Mouse (Mus musculus) embryo, embryonic 11.5 days (tissue): Measurements from ENCODE around the gene Sbno1.

Experiments used
- DNase-seq: peaks from one replicate; pipeline ENCODE4 v3.0.0-alpha.2; 2012; ENCODE audit warnings: low read depth, low spot score

Gene Sbno1

DNA sequence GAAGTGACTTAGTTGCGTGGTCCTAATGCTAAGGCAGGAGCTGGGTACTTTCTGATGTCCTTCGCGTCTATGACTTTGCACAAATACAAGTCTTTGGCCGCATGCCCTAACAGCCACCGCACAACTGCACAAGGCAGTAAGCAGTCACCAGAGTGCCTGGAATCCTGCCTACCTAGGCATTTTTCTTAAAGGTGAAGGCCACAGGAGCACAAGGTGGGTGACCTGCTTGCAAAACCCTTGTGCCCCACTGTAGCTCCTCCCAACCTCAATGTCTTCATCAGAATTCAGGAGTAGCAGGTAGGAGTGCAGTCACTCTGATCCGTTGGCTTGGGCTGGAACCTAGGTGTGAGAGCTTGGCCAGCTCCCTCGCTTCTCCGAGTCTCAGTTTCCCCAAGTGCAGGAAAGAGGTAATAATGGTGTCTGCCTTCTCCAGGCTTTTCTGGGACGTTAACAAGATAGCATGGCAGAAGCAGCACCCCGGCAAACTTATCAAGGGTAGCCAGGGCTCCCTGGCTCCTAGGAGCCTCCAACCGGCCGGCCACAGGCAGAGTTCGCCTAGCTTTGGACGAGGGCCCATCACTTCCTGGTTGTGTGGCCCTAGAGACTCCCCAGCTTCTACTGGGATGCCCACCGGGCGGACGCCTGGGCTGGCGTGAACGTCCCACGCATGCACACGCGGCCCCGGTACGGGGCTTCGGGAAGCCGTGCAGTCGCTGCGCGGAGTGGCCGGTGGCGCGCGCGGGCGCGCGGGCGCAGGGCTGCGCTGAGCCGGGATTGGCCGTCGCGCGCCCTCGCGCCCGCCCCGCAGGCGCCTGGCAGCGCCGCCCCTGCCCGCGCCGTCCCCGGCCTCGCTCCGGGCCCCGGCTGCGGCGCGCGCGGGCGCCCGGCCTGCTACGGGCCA, 19.1 kb upstream of the Sbno1 start:
- DNase-seq: no peak

DNA sequence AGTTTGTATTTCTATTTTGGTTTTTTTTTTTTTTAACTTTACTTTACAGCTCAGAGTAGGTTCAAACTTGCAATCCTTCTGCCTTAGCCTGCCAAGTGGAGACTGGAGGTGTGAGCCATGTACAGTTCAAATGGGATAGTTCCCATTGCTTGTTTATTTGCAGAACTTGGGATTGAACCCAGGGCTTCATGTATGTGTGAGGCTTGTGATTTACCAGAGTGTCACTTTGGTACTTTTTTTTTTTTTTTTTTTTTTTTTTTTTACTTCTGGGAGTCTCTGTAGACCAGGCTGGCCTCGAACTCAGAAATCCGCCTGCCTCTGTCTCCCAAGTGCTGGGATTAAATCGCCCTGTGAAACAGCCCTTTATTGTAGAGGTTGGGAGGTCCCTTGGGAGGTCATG, 18.4 kb upstream of the Sbno1 start:
- no peak for DNase-seq

DNA sequence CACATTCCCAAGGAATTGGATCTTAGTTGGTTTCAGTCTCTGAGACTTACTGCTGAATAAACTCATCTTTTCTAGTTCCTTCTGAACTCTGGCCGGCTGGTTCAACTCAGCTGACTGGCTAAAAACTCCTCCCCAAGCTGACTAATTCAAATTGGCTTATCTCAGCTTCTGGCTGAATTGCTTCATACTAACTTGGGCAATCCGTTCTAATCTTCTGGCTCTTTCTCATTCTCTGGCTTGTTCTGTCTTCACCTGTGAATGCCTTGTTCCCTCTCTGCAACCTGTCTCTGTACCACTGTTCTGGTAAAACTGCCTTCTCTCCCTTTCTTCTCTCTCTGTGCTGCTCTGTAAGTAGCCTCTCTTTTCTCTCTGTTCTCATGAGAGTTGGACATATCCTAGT, 16.8 kb upstream of the Sbno1 start:
- no peak for DNase-seq

DNA sequence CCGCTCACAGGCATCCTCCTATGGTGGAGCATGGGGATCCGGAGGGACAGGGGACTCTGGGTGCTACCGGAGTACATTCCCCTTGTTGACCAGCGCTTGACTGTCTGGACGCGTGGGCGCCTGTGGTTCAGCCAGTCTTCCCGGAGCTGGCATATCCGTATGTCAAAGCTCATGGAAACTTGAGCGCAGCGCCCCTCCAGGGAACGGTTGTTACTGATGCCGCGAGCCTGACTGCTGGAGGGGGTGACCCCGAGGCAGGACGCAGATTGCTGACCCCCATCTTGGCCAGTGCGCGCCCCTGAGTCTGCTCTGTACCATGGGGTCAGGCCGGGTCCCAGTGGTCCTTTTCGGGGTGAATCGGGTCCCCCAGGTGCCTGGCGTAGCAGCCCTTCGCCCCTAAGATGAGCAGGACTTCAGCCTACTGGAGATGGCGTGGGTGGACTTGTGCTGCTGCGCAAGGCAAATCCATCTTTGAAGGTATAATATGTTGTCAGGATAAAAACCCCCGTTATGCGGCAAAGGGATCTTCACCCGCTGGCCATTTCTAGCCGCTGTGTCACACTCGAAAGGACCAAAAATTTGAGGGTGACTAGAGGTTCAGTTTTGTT, 14.4 kb upstream of the Sbno1 start:
- no peak for DNase-seq

DNA sequence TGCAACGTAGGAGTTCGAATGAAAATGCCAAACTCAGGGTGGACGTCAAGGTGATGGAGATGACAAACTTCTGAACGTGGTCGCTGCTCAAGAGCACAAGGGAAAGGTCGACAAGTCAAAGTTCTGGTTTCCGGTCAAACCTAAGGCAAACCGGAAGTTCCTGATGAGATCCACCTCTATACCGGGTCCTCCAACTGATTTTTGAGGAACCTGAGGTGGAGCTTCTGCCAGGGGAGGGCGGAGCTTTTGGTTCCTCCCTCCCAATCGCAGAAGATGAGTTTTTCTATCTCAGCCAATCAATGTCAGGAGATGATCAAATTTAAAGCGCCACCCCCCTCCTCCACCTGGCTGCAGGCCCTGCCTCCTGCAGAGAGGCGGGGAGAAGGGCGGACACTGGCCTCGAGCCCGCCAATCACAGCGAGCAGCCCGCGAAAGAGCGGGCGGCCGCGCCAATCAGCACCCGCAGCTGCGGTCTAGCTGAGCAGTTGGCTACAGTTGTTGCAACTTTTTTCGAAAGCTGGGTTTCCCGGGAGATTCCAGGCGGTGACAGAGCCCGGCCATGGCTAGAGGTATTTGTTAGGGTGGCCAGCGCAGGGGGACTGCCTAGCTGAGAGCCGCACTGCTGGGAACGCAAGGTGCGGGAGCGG, 13.8 kb upstream of the Sbno1 start, which contains the start of gene Kmt5a:
Kmt5a (plus strand) TSS at position 484 of the 647 bp plus-strand sequence.
- peak; percentile 92 for DNase-seq

DNA sequence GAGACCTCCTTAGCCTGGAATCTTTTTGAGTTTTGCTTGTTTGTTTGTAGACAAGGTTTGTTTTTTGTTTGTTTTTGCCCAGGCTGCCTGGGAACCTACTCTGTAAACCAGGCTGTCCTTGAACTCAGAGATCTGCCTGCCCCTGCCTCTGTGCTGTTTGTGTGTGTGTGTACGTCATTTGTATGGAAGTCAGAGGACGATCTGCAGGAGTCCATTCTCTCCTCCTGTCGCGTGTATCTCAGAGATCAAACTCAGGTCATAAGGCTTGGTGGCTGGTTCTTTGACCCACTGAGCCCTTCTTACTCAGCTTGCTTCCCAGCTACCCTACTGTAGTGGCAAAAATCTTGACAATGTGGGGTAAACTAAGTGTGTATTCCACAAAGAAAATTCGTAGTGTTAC, 12.9 kb upstream of the Sbno1 start:
- no peak for DNase-seq

DNA sequence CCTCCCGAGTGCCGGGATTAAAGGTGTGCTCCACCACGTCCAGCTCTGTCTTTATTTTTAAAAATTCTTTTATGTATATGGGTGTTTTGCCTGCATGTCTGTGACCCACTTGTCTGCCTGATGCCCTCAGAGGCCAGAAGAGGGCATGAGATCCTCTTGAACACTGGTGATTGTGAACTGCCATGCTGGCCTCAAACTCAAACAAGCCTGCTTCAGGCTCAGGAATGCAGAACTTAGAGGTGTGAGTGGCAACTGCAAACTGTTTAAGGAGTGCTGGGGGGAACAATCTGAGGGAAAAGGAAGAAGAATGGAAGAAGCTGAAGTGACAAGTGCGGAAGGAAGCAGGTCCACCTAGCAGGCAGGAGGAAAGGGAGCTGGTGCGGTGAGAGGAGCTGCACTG, 12.4 kb upstream of the Sbno1 start:
- no peak for DNase-seq

DNA sequence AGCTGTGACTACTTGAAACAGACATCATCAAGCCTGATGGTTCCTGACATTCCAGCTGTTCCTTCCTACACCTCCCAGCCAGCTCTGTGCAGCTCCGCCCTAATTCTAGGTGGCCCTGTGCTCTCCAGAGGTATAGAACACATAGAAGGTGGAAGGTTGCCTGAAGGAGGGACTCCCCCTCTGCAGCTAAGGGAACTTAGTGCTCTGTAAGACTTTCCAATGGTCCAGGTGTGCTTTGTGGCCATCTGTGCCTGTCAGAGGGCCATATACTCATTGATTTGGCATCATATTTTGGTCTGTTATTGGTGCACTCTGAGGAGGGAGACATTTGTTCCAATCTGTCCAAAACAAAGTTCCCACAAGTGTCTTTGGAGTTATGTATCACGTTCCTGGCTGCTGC, 7.2 kb upstream of the Sbno1 start:
- DNase-seq: no peak

DNA sequence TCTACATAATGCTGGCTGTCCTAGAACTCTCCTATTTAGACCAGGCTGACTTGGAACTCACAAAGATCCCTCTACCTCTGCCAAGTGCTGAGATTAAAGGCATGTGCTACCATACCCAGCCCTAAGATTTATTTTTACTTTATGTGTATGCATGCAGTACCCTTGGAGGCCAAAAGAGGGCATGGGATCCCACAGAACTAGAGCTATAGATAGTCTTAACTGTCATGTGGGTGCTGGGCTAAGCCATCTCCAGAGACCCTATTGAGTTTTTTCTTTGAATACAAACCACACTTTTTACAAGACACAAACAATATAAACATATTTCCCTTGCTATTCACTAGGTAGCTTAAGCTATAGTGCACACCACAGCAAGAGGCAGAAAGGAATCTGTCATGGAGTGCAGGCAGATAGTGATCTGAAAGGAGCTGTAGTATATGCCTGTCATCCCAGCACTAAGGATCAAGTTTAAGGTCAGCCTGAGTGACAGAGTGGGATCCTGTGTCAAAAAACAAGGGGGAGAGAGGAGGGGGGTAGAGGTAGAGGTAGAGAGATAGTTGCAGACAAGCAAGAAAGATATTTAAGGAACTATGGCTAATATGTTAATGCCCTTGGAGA, 6.7 kb upstream of the Sbno1 start:
- DNase-seq: no peak

DNA sequence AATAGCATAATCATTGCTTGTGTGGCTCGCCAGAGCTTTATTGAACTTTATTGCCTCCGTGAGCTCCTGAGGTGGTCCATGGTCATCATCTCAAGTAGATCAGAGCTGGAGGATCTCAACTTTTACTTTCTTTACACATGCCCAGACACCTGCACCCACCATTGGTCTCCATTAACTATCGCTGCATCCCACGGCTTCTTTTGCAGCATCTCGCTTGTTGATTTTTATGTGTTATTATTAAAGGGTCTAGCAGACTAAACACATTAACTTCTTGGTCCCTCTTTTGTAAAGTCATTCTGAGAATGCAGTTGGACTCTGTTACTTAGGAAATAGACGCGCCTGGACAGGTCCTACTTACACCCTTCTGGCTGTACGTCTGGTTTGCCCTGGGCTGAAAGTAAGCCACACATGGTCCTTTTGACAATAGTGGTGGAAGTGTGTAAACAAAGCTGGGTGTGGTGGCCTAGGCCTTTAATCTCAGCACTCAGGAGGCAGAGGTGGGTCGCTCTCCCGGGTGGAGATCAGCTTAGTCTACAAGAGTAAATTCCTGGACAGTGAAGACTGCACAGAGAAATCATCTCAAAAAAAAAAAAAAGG, 772 bp upstream of the Sbno1 start:
- no peak for DNase-seq

DNA sequence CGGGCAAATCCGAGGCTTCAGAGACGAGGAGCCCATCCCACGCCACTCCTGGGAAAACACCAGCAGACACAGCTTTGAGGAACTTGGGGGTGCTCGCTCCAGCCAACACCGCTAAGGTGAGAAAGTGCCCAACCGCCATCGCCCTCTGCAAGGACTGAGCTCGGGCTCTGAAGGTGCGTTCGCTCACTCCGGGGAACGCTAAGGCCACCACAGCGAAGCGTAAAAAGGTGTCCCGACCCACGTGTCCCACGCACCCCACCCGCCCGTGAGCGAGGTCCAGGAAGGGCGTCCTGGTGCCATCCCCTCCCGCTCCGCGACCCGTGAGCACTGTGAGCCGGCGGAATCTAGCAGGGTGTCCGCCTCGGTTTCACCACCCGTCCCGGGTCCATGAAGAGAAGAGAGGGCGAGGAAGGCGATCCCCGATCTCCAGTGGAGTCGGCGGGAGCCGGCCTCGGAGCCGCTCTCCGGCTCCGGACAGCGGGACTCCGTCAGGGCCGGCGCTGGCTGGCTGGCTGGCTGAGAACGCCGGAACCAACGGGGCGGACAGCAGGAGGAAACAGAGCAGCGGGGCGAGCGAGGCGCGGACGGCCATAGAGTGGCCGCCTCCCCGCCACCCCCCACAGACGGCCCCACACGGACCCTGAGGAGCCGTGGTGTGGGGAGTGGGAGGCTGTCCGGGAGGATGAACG, 934 bp downstream of the Sbno1 start:
- no peak for DNase-seq

DNA sequence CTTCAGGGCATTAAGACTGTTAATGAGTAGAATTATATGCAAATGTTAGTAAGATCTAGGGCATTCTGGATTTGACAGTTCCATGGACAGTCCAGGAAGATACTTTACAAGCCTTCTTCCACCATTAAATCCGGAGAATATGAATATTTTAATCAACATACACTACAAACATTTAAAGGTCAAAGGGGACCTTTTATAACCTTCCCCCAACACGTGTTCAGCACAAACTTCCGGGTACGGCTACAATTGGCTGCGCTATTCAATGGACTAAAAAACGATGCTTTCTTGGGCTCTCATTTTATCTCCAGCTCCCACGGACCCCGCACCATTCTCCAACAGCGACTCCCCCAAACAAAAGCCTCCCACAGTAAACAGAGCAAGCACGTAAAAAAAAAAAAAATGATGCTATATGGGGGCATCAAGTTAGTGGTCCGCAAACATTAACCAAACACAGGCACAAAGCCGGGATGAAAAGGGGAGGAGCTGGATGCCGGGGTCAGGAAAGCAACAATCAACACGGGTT, 1.5 kb downstream of the Sbno1 start:
- no peak for DNase-seq

DNA sequence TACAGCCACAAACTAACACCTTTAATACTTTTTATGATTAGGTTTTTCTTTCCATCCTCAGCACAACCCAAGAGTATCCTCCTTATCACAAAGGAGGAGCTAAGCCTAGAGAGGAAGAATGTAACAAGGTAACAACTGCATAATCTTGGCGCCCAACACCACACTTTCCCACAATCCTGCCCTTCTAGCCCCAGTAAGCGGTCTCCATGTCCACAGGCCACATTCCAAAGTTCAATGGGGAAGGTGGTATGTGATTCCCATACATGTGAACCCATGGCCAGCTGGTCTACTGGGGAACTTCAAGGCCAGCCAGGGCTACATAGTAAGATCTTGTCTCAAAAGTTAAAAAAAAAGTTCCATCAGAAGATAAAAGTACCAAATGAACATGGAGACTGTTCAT, 4.0 kb downstream of the Sbno1 start:
- DNase-seq: no peak

DNA sequence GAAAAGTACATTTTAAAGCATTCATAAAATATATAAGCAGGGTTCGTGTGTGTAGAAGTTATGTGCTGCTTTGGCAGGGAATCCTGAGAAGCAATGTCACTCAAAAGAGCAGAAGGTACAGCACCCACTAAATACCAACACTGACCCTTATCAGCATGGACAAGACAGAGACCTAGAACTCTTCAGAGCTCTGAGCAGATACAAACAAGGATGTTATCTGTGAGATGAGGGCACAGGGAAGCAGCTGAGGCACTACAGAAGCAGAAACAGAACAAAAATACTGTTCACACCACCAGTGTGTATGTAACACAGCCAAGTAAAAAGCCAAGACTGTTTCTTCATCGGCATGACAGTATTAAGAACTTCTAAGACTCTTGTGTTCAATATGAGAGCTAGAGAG, 6.9 kb downstream of the Sbno1 start:
- no peak for DNase-seq

DNA sequence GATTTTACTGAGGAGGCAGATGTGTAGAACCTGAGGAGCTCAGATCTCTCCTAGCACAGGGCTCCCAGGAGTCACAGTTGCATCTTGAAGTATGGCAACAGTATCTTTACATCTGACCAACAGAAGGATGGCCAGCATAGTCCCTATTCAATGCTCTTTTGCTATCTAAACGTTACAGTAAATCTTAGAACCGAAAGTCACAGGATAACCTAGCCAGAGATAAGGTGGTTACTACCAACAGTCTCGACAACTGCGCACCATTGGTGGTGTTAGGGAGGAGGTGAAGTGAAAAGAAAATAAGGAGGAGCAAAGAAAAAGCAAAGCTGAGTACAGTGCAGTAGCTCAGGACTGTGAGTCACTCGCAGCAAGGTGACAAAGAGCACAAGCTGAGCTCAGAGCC, 13.6 kb downstream of the Sbno1 start:
- DNase-seq: no peak

DNA sequence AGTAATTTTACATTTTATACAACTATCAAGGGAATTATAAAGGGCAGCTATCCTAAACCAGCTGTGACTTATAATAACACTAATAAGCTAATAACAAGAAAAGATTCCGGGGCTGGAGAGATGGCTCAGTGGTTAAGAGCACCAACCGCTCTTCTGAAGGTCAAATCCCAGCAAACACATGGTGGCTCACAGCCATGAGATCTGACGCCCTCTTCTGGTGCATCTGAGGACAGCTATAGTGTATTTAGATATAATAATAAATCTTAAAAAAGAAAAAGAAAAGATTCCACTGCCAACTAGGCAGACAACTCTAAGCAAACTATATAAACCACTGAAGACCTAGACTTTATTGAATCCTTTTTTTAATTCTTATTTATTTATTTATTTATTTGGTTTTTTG, 15.0 kb downstream of the Sbno1 start:
- no peak for DNase-seq

DNA sequence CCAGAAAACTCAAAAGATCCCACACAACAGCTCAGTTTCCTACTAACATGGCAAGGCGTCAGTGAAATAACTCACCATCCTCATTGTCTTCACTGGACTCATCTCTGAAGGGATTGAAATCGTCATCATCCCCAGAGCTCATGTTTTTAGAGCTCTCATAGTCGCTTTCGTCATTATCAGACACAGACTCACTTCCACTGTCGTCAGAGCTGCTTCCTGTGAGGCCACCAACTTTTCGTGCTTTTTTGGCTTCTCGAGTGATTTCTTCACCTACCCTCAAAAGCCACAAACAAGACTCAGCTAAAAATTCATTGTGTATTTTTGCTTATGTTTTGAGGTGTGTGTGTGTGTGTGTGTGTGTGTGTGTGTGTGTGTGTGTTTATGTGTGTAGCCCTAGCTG, 32.1 kb downstream of the Sbno1 start:
- no peak for DNase-seq

DNA sequence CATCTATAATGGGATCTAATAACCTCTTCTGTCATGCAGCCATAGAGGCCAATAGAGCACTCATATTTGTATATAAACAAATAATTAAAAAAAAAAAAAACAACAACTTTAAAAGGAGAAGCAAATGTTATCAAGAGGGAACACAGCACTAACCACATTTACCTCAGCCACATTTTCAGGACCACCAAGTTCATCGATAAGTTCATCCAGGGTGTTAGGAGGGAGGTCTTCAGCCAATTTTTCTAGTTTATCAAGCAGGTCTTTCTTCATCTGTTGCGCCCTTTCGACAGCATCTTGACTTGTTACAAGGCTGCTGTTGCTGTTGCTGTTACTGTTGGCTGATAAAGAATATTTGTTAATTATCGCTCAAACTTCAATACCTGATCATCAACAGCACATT, 33.4 kb downstream of the Sbno1 start:
- no peak for DNase-seq

DNA sequence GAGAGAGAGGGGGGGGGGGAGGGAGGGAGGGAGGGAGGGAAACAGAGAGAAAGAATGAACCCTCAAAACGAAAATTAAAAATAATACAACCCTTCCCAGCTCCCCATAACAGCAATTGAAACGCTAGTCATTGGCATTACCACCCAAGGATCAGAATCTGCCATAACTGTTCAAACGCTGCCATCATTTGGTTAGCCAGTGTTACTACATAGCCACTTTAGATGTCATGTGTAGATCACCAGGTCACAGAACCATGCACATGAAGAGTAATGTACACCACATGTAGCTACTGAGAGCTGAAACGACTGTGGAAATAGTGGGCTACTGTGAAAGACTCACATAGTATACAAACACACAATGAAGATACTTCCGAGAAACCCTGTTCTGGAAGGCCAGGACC, 37.9 kb downstream of the Sbno1 start:
- no peak for DNase-seq

DNA sequence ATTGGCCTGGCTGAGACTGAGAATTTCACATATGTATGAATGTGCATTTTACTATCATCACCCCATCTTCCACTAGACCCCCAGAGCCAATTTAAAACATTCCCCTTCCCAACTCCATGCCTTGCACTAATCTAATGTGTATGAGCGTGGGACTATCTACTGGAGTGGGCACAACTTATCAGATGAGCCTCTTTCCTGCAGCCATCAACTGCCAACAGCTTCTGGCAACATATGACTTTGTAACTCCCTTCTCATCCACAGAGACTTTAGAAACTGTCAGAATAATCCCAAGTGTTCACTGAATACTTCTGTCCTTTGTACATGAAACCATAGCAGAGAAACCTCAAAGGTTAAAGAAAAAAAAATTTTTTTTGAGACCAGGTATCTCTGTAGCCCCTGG, 45.7 kb downstream of the Sbno1 start:
- DNase-seq: no peak

DNA sequence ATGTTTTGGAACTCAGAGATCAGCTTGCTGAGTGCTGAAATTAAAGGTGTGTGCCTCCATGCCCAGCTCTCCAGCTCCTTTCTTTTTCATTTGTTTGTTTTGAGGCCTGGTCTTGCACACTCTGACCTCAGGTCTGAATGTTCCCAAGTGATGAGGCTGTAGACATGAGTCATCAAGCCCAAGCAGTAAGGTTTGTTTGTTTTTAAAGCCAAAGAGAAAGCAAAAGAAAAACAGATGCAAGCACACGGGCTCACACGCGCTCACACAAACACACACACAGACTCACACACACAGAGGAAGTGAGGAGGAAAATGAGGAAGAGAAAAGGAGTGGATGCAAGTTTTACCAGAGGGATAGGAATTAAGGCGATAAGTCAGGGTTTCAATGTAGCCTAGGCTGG, 48.7 kb downstream of the Sbno1 start:
- no peak for DNase-seq
